Mouse (Mus musculus) olfactory bulb, adult 2 months (tissue): ENCODE results near the gene Tmem247. TPM values are rescaled to one million over a fixed set of nuclear protein-coding genes. Genes with fewer than 3 reads are reported as not detected.

Experiments used
- H3K27ac ChIP-seq: fragments of 200-500 bp; 2 replicates; pipeline ENCODE4 v1.5.1; 2012; ENCODE audit warnings: low read depth, low read length; ENCODE audit not compliant: insufficient read depth
- H3K4me1 ChIP-seq: fragments of 200-500 bp; 2 replicates; pipeline ENCODE4 v1.6.1; 2012; ENCODE audit warnings: low read length; ENCODE audit not compliant: control insufficient read depth, insufficient read depth
- H3K4me3 ChIP-seq: fragments of 200-500 bp; 2 replicates; pipeline ENCODE4 v1.5.1; 2012; ENCODE audit warnings: mild to moderate bottlenecking, low read depth, low read length, moderate library complexity; ENCODE audit not compliant: insufficient read depth
- CTCF ChIP-seq: fragments of 200-500 bp; IDR thresholded peaks from 2 replicates; pipeline ENCODE4 v1.5.1; 2012; ENCODE audit warnings: low read depth, mild to moderate bottlenecking, low read length, moderate library complexity; ENCODE audit not compliant: insufficient read depth
- POLR2A ChIP-seq: fragments of 200-500 bp; IDR thresholded peaks from 2 replicates; pipeline ENCODE4 v1.6.1; 2012; ENCODE audit warnings: mild to moderate bottlenecking, low read depth, low read length, moderate library complexity; ENCODE audit not compliant: insufficient read depth
- WGBS: fragments of 180-500 bp; shearing (Covaris S2); methylation state at CpG from one replicate; pipeline ENCODE4 v1.1.7; 2018; 5-methylcytosine and 5-hydroxymethylcytosine counted together
- polyA plus RNA-seq: library from polyadenylated mRNA; stranded (reverse); fragments of >200 nt; gene quantifications from 2 replicates; pipeline ENCODE4 v1.2.4, GENCODE M21; 2012; ENCODE audit warnings: low replicate concordance; ENCODE audit not compliant: missing spikeins, insufficient read depth, insufficient read length

The Tmem247 gene
- polyA plus RNA-seq, 1 experiment, result not detected

GRCm38 (mm10) chr17:86964502-86964901 is 47.4 kb downstream of the Tmem247 start:
- Histone ChIP-seq H3K4me1 (peaks cover 48% of the 10 kb centered on the region), H3K27ac (peak overlapping the region; percentile 68), H3K4me3 (peak overlapping the region; percentile 80)
- under 1% methylated on average over 10 of the region's 10 CpGs for WGBS
- no peak for TF ChIP-seq CTCF
- TF ChIP-seq POLR2A, result no peak

GRCm38 (mm10) chr17:86965121-86965520 is 48.0 kb downstream of the Tmem247 start:
- H3K4me3 ChIP-seq, result peak overlapping the region; percentile 80
- peak overlapping the region; percentile 68 for H3K27ac ChIP-seq
- 23% methylated on average over 8 of the region's 8 CpGs for WGBS
- TF ChIP-seq POLR2A, result no peak
- no peak for TF ChIP-seq CTCF
- peaks cover 54% of the 10 kb centered on the region for H3K4me1 ChIP-seq

- TF ChIP-seq CTCF (no peak), POLR2A (no peak)
- H3K4me3 ChIP-seq, result peak overlapping the region; percentile 7; the same call in 1 of the 2 replicates
- H3K27ac ChIP-seq, result no peak overlapping the region
- peaks cover 54% of the 10 kb centered on the region for H3K4me1 ChIP-seq
- WGBS, result 51% methylated on average over 10 of the region's 10 CpGs
Measured at GRCm38 (mm10) chr17:86966040-86966439, 48.9 kb downstream of the Tmem247 start.

- no peak overlapping the region for H3K27ac ChIP-seq
- TF ChIP-seq POLR2A, result no peak
- no peak for TF ChIP-seq CTCF
Measured at GRCm38 (mm10) chr17:86967048-86967447, 49.9 kb downstream of the Tmem247 start.

GRCm38 (mm10) chr17:86967536-86968525 is 50.7 kb downstream of the Tmem247 start:
- Histone ChIP-seq H3K4me1 (peaks cover 52% of the 10 kb centered on the region), H3K4me3 (no peak overlapping the region), H3K27ac (no peak overlapping the region)
- TF ChIP-seq POLR2A, result no peak
- TF ChIP-seq CTCF, result no peak
- WGBS, result 53% methylated on average over 10 of the region's 10 CpGs

More at GRCm38 (mm10) chr17:86967048-86967447, 49.9 kb downstream of the Tmem247 start:
- 62% methylated on average over 12 of the region's 12 CpGs for WGBS
- Histone ChIP-seq H3K4me1 (peaks cover 50% of the 10 kb centered on the region), H3K4me3 (no peak overlapping the region)

GRCm38 (mm10) chr17:86968581-86968980 is 51.4 kb downstream of the Tmem247 start:
- Histone ChIP-seq H3K4me3 (no peak overlapping the region), H3K27ac (no peak overlapping the region), H3K4me1 (peaks cover 57% of the 10 kb centered on the region)
- WGBS, result 47% methylated on average over 5 of the region's 5 CpGs
- no peak for TF ChIP-seq CTCF
- no peak for TF ChIP-seq POLR2A

- Histone ChIP-seq H3K4me3 (no peak overlapping the region), H3K27ac (peak overlapping the region; percentile 33; the same call in 1 of the 2 replicates), H3K4me1 (peaks cover 54% of the 10 kb centered on the region)
- TF ChIP-seq POLR2A (no peak), CTCF (no peak)
- 57% methylated on average over 5 of the region's 5 CpGs for WGBS
Measured at GRCm38 (mm10) chr17:86969582-86969981, 52.4 kb downstream of the Tmem247 start.

- Histone ChIP-seq H3K4me1 (peaks cover 54% of the 10 kb centered on the region), H3K27ac (peak overlapping the region; percentile 61), H3K4me3 (no peak overlapping the region)
- TF ChIP-seq POLR2A (no peak), CTCF (no peak)
- WGBS, result 89% methylated on average over 15 of the region's 15 CpGs
Measured at GRCm38 (mm10) chr17:86970026-86970750, 53.0 kb downstream of the Tmem247 start.
